Mouse (Mus musculus): ENCODE results near the gene Trpc7. TPM values are rescaled to one million over a fixed set of nuclear protein-coding genes. Genes with fewer than 3 reads are reported as not detected.

The Trpc7 gene
- total and polyA plus RNA-seq, 2 experiments from 2014 or later, result 3.5 to 8.2 TPM

DNA sequence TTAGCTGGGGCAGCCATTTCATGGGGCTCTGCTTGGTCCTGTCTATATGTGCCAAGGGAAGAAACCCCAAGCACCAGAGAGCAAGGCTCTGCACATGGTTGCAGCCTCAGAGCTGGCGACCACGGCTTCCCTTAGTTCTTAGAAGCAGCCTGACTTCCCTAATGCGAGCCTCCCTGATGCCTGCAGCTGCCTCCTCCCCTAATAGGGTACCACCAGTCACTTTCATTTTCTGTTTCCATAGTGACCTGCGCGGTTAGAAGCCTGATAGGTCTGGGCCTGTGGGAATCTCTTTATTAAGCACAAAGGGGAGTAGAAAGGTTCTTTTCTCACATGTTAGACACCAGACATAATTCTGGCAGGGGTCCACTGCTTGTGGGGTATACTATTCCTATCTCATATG is 121.5 kb downstream of the Trpc7 start:
- WGBS, result 9% methylated on average over 5 of the region's 5 CpGs

DNA sequence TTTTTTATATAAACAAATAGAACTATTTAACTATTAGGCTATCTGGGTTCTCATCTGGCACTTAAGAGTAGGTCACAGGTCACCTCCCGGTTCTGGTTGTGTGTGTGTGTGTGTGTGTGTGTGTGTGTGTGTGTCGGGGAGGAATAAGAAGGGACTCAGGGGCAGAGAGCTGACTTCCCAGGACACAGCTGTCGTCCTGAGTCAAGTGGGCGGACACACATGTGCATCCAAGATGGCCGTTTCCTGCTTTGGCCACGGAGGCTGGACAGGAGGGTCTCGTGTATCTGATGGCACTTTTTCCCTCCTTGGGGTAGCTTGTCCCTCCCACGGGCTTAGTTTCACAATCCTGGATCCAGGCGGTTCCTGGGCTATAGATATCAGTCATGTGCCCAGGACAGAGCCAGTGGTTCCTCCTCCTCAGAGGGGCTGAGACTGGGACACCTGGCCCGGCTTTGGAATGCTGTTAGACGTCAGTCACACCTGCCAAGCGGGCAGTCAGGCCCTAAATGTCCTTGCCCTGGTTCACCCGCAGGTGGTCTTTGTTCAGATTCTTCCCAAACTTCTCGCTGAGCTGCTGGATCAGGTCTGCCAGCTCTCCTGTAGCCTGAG is 122.4 kb downstream of the Trpc7 start:
- Histone ChIP-seq H3K4me2 (ENCODE audit: low read depth) (no peak overlapping the region), H3K27ac (ENCODE audit: low read depth, low read length) (peak overlapping the region; percentile 71), H3K4me3 (ENCODE audit: low read depth, low read length) (no peak overlapping the region), H3K9me3 (ENCODE audit: low read length) (no peaks in the 10 kb centered on the region), H3K9ac (no peak overlapping the region), H3K36me3 (ENCODE audit: insufficient read depth) (no peaks in the 10 kb centered on the region), H3K27me3 (ENCODE audit: insufficient read depth, low read length) (no peaks in the 10 kb centered on the region), H3K4me1 (ENCODE audit: insufficient read depth) (peaks cover 10% of the 10 kb centered on the region; the same call in 1 of the 2 replicates)
- no peak for ATAC-seq
- no peak for TF ChIP-seq CTCF (IDR thresholded peaks at IDR 0.05; ENCODE audit: low read depth)
- 70% methylated on average over 14 of the region's 14 CpGs for WGBS
- no peak for DNase-seq

More for the DNA sequence above, 121.5 kb downstream of the Trpc7 start:
- Histone ChIP-seq H3K4me3 (ENCODE audit: low read depth, low read length) (no peak overlapping the region), H3K4me2 (ENCODE audit: low read depth) (0 out of 2 replicates have a peak overlapping the region, but pooled peaks have one; percentile 6), H3K4me1 (ENCODE audit: insufficient read depth) (peaks cover 10% of the 10 kb centered on the region; the same call in 1 of the 2 replicates), H3K9me3 (ENCODE audit: low read length) (no peaks in the 10 kb centered on the region), H3K27me3 (ENCODE audit: insufficient read depth, low read length) (no peaks in the 10 kb centered on the region), H3K27ac (ENCODE audit: low read depth, low read length) (peak overlapping the region; percentile 71), H3K9ac (no peak overlapping the region), H3K36me3 (ENCODE audit: insufficient read depth) (no peaks in the 10 kb centered on the region)
- TF ChIP-seq CTCF (IDR thresholded peaks at IDR 0.05; ENCODE audit: low read depth), result no peak
- ATAC-seq (peak; percentile 95), DNase-seq (peak; percentile 74)

DNA sequence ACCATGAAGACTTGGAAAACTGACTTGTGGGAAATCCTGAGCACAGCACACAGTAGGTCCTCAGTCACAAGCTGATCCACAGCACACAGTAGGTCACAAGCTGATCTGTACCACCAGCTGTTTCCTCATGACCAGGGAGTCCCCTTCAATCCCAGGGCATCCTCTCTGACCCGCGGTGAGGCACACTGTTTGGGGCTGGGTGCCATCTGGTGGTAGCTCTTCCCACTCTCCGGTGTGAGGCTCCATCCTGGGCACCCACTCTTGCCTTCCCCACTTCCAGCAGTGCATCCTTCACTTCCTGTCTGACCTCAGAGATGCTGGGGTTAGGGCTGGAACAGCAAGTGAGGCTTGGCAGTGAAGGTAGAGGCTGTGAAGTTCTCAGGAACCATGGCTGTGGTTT is 123.2 kb downstream of the Trpc7 start:
- Histone ChIP-seq H3K4me1 (ENCODE audit: insufficient read depth) (peaks cover 10% of the 10 kb centered on the region; the same call in 1 of the 2 replicates), H3K9me3 (ENCODE audit: low read length) (no peaks in the 10 kb centered on the region), H3K27ac (ENCODE audit: low read depth, low read length) (no peak overlapping the region), H3K27me3 (ENCODE audit: insufficient read depth, low read length) (no peaks in the 10 kb centered on the region), H3K36me3 (ENCODE audit: insufficient read depth) (no peaks in the 10 kb centered on the region), H3K9ac (no peak overlapping the region), H3K4me3 (ENCODE audit: low read depth, low read length) (no peak overlapping the region), H3K4me2 (ENCODE audit: low read depth) (no peak overlapping the region)
- peak; percentile 37 for TF ChIP-seq CTCF (IDR thresholded peaks at IDR 0.05; ENCODE audit: low read depth)
- whole genome bisulfite sequencing, result 58% methylated on average over 3 of the region's 3 CpGs
- no peak for ATAC-seq
- DNase-seq, result no peak

DNA sequence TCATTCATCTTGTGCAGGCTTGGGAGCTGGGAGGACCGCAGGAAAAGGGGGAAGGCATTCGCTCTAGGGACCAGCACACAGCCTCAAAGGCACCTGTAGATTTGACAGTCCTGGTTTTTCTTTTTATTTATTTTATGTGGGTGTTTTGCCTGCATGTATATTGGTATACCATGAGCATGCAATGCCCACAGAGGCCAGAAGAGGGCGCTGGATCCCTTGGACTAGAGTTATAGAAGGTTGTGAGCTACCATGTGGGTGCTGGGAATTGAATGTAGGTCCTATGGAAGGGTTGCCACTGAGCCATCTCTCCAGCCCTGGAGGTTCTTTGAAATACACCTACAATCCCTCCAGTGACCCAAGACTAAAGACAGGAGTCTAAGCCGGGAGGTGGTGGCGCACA is 125.0 kb downstream of the Trpc7 start:
- TF ChIP-seq CTCF (IDR thresholded peaks at IDR 0.05; ENCODE audit: low read depth), result peak; percentile 48

DNA sequence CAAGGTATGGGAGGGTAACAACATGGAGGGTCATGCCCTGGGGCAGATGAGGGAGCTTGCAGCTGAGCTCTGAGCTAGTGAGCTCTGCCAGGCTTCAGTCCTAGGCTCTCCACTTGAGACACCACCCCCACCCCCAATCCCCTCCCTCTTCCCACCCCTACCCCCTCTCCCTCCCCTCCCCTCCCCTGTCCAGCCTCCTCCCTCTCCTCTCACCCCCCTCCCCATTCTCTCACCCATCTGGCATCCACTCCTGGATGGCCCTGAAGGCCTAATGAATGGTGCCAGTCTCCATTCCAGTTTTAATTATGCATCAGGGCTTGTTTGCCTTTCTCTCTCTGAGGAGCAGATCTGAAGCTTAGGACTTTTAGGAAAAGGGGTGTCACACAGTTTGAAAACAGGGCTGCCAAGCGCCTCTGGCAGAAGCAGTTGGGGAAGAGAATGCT is 125.6 kb downstream of the Trpc7 start:
- Histone ChIP-seq H3K4me2 (ENCODE audit: low read depth) (no peak overlapping the region), H3K9ac (no peak overlapping the region), H3K4me3 (ENCODE audit: low read depth, low read length) (no peak overlapping the region), H3K4me1 (ENCODE audit: insufficient read depth) (peaks cover 13% of the 10 kb centered on the region), H3K36me3 (ENCODE audit: insufficient read depth) (no peaks in the 10 kb centered on the region), H3K27ac (ENCODE audit: low read depth, low read length) (peak overlapping the region; percentile 15; the same call in 1 of the 2 replicates), H3K27me3 (ENCODE audit: insufficient read depth, low read length) (no peaks in the 10 kb centered on the region), H3K9me3 (ENCODE audit: low read length) (no peaks in the 10 kb centered on the region)
- ATAC-seq (peak; percentile 36), DNase-seq (peak; percentile 49)
- 17% methylated on average over 1 of the region's 1 CpGs for WGBS
- TF ChIP-seq CTCF (IDR thresholded peaks at IDR 0.05; ENCODE audit: low read depth), result no peak

More for the DNA sequence above, 125.0 kb downstream of the Trpc7 start:
- no peaks in the 10 kb centered on the region for H3K36me3 ChIP-seq (ENCODE audit: insufficient read depth)
- peaks cover 10% of the 10 kb centered on the region; the same call in 1 of the 2 replicates for H3K4me1 ChIP-seq (ENCODE audit: insufficient read depth)
- H3K27me3 ChIP-seq (ENCODE audit: insufficient read depth, low read length), result no peaks in the 10 kb centered on the region
- no peaks in the 10 kb centered on the region for H3K9me3 ChIP-seq (ENCODE audit: low read length)
- H3K4me3 ChIP-seq (ENCODE audit: low read depth, low read length), result no peak overlapping the region
- 58% methylated on average over 5 of the region's 5 CpGs for WGBS
- no peak overlapping the region for H3K9ac ChIP-seq
- DNase-seq (no peak), ATAC-seq (no peak)
- H3K4me2 ChIP-seq (ENCODE audit: low read depth), result no peak overlapping the region
- H3K27ac ChIP-seq (ENCODE audit: low read depth, low read length), result no peak overlapping the region; the same call in 1 of the 2 replicates

DNA sequence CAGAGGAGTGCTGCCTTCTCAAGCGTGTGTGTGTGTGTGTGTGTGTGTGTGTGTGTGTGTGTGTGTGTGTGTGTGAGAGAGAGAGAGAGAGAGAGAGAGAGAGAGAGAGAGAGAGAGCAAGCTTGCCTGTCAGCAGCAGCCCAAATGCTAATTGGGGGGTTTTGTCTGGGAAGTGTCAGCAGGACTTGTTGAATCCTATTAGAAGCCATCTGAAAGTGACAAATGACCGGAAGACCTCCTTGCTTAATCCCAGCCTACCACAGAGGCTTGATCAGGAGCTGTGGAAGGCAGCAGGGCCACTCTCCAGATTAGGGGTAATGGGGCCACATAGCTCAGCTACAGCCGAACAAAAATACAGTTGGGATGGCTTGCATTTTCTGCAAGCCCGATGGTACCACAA is 126.4 kb downstream of the Trpc7 start:
- ATAC-seq, result no peak
- peaks cover 6% of the 10 kb centered on the region for H3K4me1 ChIP-seq (ENCODE audit: insufficient read depth)
- H3K9ac ChIP-seq, result no peak overlapping the region
- 20% methylated on average over 4 of the region's 4 CpGs for WGBS
- H3K4me3 ChIP-seq (ENCODE audit: low read depth, low read length), result no peak overlapping the region
- DNase-seq, result no peak
- no peak for TF ChIP-seq CTCF (IDR thresholded peaks at IDR 0.05; ENCODE audit: low read depth)
- H3K27ac ChIP-seq (ENCODE audit: low read depth, low read length), result 0 out of 2 replicates have a peak overlapping the region, but pooled peaks have one; percentile 15
- no peak overlapping the region for H3K4me2 ChIP-seq (ENCODE audit: low read depth)
- H3K27me3 ChIP-seq (ENCODE audit: insufficient read depth, low read length), result no peaks in the 10 kb centered on the region
- no peaks in the 10 kb centered on the region for H3K36me3 ChIP-seq (ENCODE audit: insufficient read depth)
- H3K9me3 ChIP-seq (ENCODE audit: low read length), result no peaks in the 10 kb centered on the region

DNA sequence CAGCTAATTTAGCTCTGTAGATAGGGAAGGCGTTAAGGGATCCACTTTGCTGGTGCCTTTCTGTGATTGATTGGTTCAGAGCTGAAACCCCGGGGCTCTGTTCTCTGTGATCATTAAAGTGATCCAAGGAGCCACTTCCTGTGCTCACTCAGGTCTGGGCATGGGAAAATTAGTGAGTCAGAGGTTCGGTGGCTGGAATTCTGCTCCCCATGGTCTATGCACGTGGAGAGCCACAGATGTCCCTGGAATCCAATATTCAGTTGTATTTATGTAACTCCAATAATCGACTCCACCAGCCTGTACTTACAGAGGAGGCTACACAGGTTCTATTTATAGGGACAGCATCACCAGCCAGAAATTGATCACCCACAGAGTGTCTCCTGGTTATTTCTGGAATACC is 129.6 kb downstream of the Trpc7 start:
- H3K9ac ChIP-seq, result no peak overlapping the region
- H3K27ac ChIP-seq (ENCODE audit: low read depth, low read length), result no peak overlapping the region
- 53% methylated on average over 5 of the region's 5 CpGs for WGBS
- ATAC-seq (no peak), DNase-seq (no peak)
- H3K9me3 ChIP-seq (ENCODE audit: low read length), result no peaks in the 10 kb centered on the region
- H3K36me3 ChIP-seq (ENCODE audit: insufficient read depth), result no peaks in the 10 kb centered on the region
- no peak overlapping the region for H3K4me2 ChIP-seq (ENCODE audit: low read depth)
- H3K4me1 ChIP-seq (ENCODE audit: insufficient read depth), result peaks cover 6% of the 10 kb centered on the region; the same call in 1 of the 2 replicates
- no peaks in the 10 kb centered on the region for H3K27me3 ChIP-seq (ENCODE audit: insufficient read depth, low read length)
- no peak for TF ChIP-seq CTCF (IDR thresholded peaks at IDR 0.05; ENCODE audit: low read depth)
- H3K4me3 ChIP-seq (ENCODE audit: low read depth, low read length), result no peak overlapping the region

Data from forebrain, postnatal 0 days (tissue).